Mouse (Mus musculus) heart, embryonic 12.5 days (tissue): ENCODE results near the gene Rims1. TPM values are rescaled to one million over a fixed set of nuclear protein-coding genes. Genes with fewer than 3 reads are reported as not detected.

Experiments
- ATAC-seq: fragments of 200-750 bp; cut with Nextera tagmentation; 2 replicates; pipeline ENCODE4 v1.8.0; 2017; ENCODE audit warnings: moderate TSS enrichment, moderate library complexity; ENCODE audit not compliant: insufficient number of reproducible peaks, low FRiP score
- H3K27ac ChIP-seq: fragments of 300-500 bp; sonication (generic); 2 replicates; pipeline ENCODE4 v1.5.1; 2016; ENCODE audit warnings: mild to moderate bottlenecking, moderate library complexity; ENCODE audit not compliant: poor library complexity, severe bottlenecking
- H3K27me3 ChIP-seq: fragments of 300-500 bp; sonication (generic); replicated peaks from 2 replicates; pipeline ENCODE4 v1.6.1; 2016; ENCODE audit warnings: mild to moderate bottlenecking, moderate library complexity
- H3K36me3 ChIP-seq: fragments of 300-500 bp; sonication (generic); 2 replicates; pipeline ENCODE4 v1.6.1; 2016; ENCODE audit warnings: mild to moderate bottlenecking, moderate library complexity
- H3K4me1 ChIP-seq: fragments of 300-500 bp; sonication (generic); replicated peaks from 2 replicates; pipeline ENCODE4 v1.6.1; 2016; ENCODE audit warnings: mild to moderate bottlenecking
- H3K4me2 ChIP-seq: fragments of 300-500 bp; sonication (generic); 2 replicates; pipeline ENCODE4 v1.6.1; 2016; ENCODE audit warnings: mild to moderate bottlenecking, moderate library complexity
- H3K4me3 ChIP-seq: fragments of 300-500 bp; sonication (generic); 2 replicates; pipeline ENCODE4 v1.5.1; 2016; ENCODE audit warnings: mild to moderate bottlenecking
- H3K9ac ChIP-seq: fragments of 300-500 bp; sonication (generic); 2 replicates; pipeline ENCODE4 v1.6.1; 2016; ENCODE audit warnings: mild to moderate bottlenecking, moderate library complexity
- H3K9me3 ChIP-seq: fragments of 300-500 bp; sonication (generic); replicated peaks from 2 replicates; pipeline ENCODE4 v1.6.1; 2016; ENCODE audit warnings: mild to moderate bottlenecking, moderate library complexity
- WGBS: fragments of 180-500 bp; shearing (Covaris S2); methylation state at CpG from one replicate; pipeline ENCODE4 v1.1.7; 2016; 5-methylcytosine and 5-hydroxymethylcytosine counted together
- polyA plus RNA-seq: library from polyadenylated mRNA; unstranded; fragments of >200 nt; fragmentation: Nextera tagmentation; extraction: Ambion mirVana; gene quantifications from 2 replicates; pipeline ENCODE4 v1.2.1, GENCODE M21; 2016

The Rims1 gene
- polyA plus RNA-seq, 1 experiment from 2014 or later, result 1.8 TPM

GRCm38 (mm10) chr1:22694514-22694913 is 111.3 kb downstream of the Rims1 start:
- H3K36me3 ChIP-seq, result no peaks in the 10 kb centered on the region
- no peak overlapping the region for H3K27ac ChIP-seq
- peaks cover 12% of the 10 kb centered on the region for H3K4me1 ChIP-seq

GRCm38 (mm10) chr1:22683455-22683854 is 122.3 kb downstream of the Rims1 start:
- Histone ChIP-seq H3K4me3 (no peak overlapping the region), H3K36me3 (no peaks in the 10 kb centered on the region), H3K4me2 (peak overlapping the region; percentile 30; the same call in 1 of the 2 replicates), H3K9me3 (no peaks in the 10 kb centered on the region), H3K4me1 (peaks cover 13% of the 10 kb centered on the region; the same call in 1 of the 2 replicates), H3K27me3 (no peaks in the 10 kb centered on the region), H3K27ac (peak overlapping the region; percentile 51), H3K9ac (no peak overlapping the region)
- ATAC-seq, result peak; percentile 64; the same call in 1 of the 2 replicates
- 40% methylated on average over 4 of the region's 4 CpGs for WGBS

More at GRCm38 (mm10) chr1:22694514-22694913, 111.3 kb downstream of the Rims1 start:
- Histone ChIP-seq H3K4me3 (no peak overlapping the region), H3K9me3 (no peaks in the 10 kb centered on the region), H3K4me2 (no peak overlapping the region), H3K9ac (no peak overlapping the region), H3K27me3 (no peaks in the 10 kb centered on the region)
- WGBS, result 71% methylated on average over 2 of the region's 2 CpGs
- ATAC-seq, result no peak

GRCm38 (mm10) chr1:22664196-22664595 is 141.6 kb downstream of the Rims1 start:
- no peak for ATAC-seq
- 80% methylated on average over 6 of the region's 6 CpGs for WGBS

GRCm38 (mm10) chr1:22661825-22662224 is 144.0 kb downstream of the Rims1 start:
- ATAC-seq, result no peak
- no peaks in the 10 kb centered on the region for H3K27me3 ChIP-seq
- no peak overlapping the region for H3K4me2 ChIP-seq
- 79% methylated on average over 3 of the region's 3 CpGs for WGBS
- no peak overlapping the region for H3K27ac ChIP-seq
- no peaks in the 10 kb centered on the region for H3K36me3 ChIP-seq
- no peaks in the 10 kb centered on the region for H3K9me3 ChIP-seq
- H3K4me3 ChIP-seq, result no peak overlapping the region
- no peak overlapping the region for H3K9ac ChIP-seq
- no peaks in the 10 kb centered on the region for H3K4me1 ChIP-seq

More at GRCm38 (mm10) chr1:22664196-22664595, 141.6 kb downstream of the Rims1 start:
- no peaks in the 10 kb centered on the region for H3K9me3 ChIP-seq
- H3K9ac ChIP-seq, result no peak overlapping the region
- no peaks in the 10 kb centered on the region for H3K36me3 ChIP-seq
- no peak overlapping the region for H3K4me2 ChIP-seq
- H3K4me1 ChIP-seq, result no peaks in the 10 kb centered on the region
- no peak overlapping the region for H3K27ac ChIP-seq
- H3K27me3 ChIP-seq, result no peaks in the 10 kb centered on the region
- H3K4me3 ChIP-seq, result no peak overlapping the region

GRCm38 (mm10) chr1:22655983-22656382 is 149.8 kb downstream of the Rims1 start:
- Histone ChIP-seq H3K4me3 (no peak overlapping the region), H3K36me3 (no peaks in the 10 kb centered on the region), H3K9me3 (no peaks in the 10 kb centered on the region), H3K4me2 (no peak overlapping the region), H3K27ac (no peak overlapping the region), H3K4me1 (peaks cover 2% of the 10 kb centered on the region; the same call in 1 of the 2 replicates), H3K9ac (no peak overlapping the region), H3K27me3 (no peaks in the 10 kb centered on the region)
- ATAC-seq, result no peak

GRCm38 (mm10) chr1:22654903-22655302 is 150.9 kb downstream of the Rims1 start:
- ATAC-seq, result no peak
- Histone ChIP-seq H3K9ac (no peak overlapping the region), H3K9me3 (no peaks in the 10 kb centered on the region), H3K4me1 (peaks cover 2% of the 10 kb centered on the region; the same call in 1 of the 2 replicates), H3K27ac (no peak overlapping the region), H3K36me3 (no peaks in the 10 kb centered on the region), H3K4me3 (no peak overlapping the region), H3K27me3 (no peaks in the 10 kb centered on the region), H3K4me2 (no peak overlapping the region)
- WGBS, result 84% methylated on average over 9 of the region's 9 CpGs

GRCm38 (mm10) chr1:22650588-22650987 is 155.2 kb downstream of the Rims1 start:
- H3K27ac ChIP-seq, result no peak overlapping the region
- H3K9ac ChIP-seq, result no peak overlapping the region
- H3K4me1 ChIP-seq, result peaks cover 2% of the 10 kb centered on the region; the same call in 1 of the 2 replicates
- no peaks in the 10 kb centered on the region for H3K36me3 ChIP-seq
- H3K27me3 ChIP-seq, result no peaks in the 10 kb centered on the region
- ATAC-seq, result no peak
- WGBS, result 79% methylated on average over 7 of the region's 7 CpGs
- no peaks in the 10 kb centered on the region for H3K9me3 ChIP-seq
- no peak overlapping the region for H3K4me2 ChIP-seq
- H3K4me3 ChIP-seq, result no peak overlapping the region

GRCm38 (mm10) chr1:22649432-22649831 is 156.4 kb downstream of the Rims1 start:
- H3K36me3 ChIP-seq, result no peaks in the 10 kb centered on the region
- no peaks in the 10 kb centered on the region for H3K9me3 ChIP-seq
- no peak overlapping the region for H3K4me2 ChIP-seq
- H3K27ac ChIP-seq, result no peak overlapping the region
- no peak overlapping the region for H3K4me3 ChIP-seq
- peaks cover 4% of the 10 kb centered on the region; the same call in 1 of the 2 replicates for H3K4me1 ChIP-seq
- no peak overlapping the region for H3K9ac ChIP-seq
- 55% methylated on average over 1 of the region's 1 CpGs for WGBS
- no peaks in the 10 kb centered on the region for H3K27me3 ChIP-seq
- ATAC-seq, result no peak

- H3K4me2 ChIP-seq, result no peak overlapping the region
- H3K9ac ChIP-seq, result no peak overlapping the region
- H3K4me1 ChIP-seq, result 0 out of 2 replicates have a peak, but pooled peaks cover 2% of the 10 kb centered on the region
- no peaks in the 10 kb centered on the region for H3K36me3 ChIP-seq
- no peak overlapping the region for H3K27ac ChIP-seq
- ATAC-seq, result no peak
- 25% methylated on average over 2 of the region's 2 CpGs for WGBS
- no peaks in the 10 kb centered on the region for H3K27me3 ChIP-seq
- no peaks in the 10 kb centered on the region for H3K9me3 ChIP-seq
- no peak overlapping the region for H3K4me3 ChIP-seq
Observed at GRCm38 (mm10) chr1:22645257-22645656, 160.5 kb downstream of the Rims1 start.

GRCm38 (mm10) chr1:22640568-22640967 is 165.2 kb downstream of the Rims1 start:
- Histone ChIP-seq H3K27ac (no peak overlapping the region), H3K4me3 (no peak overlapping the region), H3K9ac (no peak overlapping the region), H3K4me2 (no peak overlapping the region), H3K36me3 (no peaks in the 10 kb centered on the region), H3K4me1 (0 out of 2 replicates have a peak, but pooled peaks cover 7% of the 10 kb centered on the region), H3K27me3 (no peaks in the 10 kb centered on the region), H3K9me3 (no peaks in the 10 kb centered on the region)
- ATAC-seq, result no peak
- 78% methylated on average over 5 of the region's 5 CpGs for WGBS

GRCm38 (mm10) chr1:22639702-22640101 is 166.1 kb downstream of the Rims1 start:
- no peaks in the 10 kb centered on the region for H3K27me3 ChIP-seq
- no peak overlapping the region for H3K9ac ChIP-seq
- H3K4me2 ChIP-seq, result no peak overlapping the region
- H3K4me3 ChIP-seq, result no peak overlapping the region
- no peaks in the 10 kb centered on the region for H3K9me3 ChIP-seq
- no peak for ATAC-seq
- no peak overlapping the region for H3K27ac ChIP-seq
- 0 out of 2 replicates have a peak, but pooled peaks cover 5% of the 10 kb centered on the region for H3K4me1 ChIP-seq
- 75% methylated on average over 3 of the region's 3 CpGs for WGBS
- no peaks in the 10 kb centered on the region for H3K36me3 ChIP-seq

GRCm38 (mm10) chr1:22633871-22634270 is 171.9 kb downstream of the Rims1 start:
- no peak overlapping the region for H3K27ac ChIP-seq
- no peak for ATAC-seq
- no peaks in the 10 kb centered on the region for H3K27me3 ChIP-seq
- no peak overlapping the region for H3K4me2 ChIP-seq
- WGBS, result 82% methylated on average over 2 of the region's 2 CpGs
- H3K36me3 ChIP-seq, result no peaks in the 10 kb centered on the region
- H3K4me3 ChIP-seq, result no peak overlapping the region
- no peak overlapping the region for H3K9ac ChIP-seq
- no peaks in the 10 kb centered on the region for H3K9me3 ChIP-seq
- no peaks in the 10 kb centered on the region for H3K4me1 ChIP-seq
